Mouse (Mus musculus) testis, adult 2 months (tissue): ENCODE measurements at regions not wholly inside any gene's neighbourhood (a gene's known extent, or its start where the extent isn't known, plus 50 kb on each side); places are given as distances from the start of the nearest gene placed in this dataset.

Experiments
- CTCF ChIP-seq: fragments of 200-500 bp; IDR thresholded peaks from 2 replicates; pipeline ENCODE4 v1.5.1; 2012; ENCODE audit warnings: low read depth, mild to moderate bottlenecking, inconsistent platforms, low read length, moderate library complexity; ENCODE audit not compliant: control insufficient read depth, insufficient read depth, insufficient replicate concordance
- POLR2A ChIP-seq: fragments of 200-500 bp; IDR thresholded peaks from 2 replicates; pipeline ENCODE4 v1.6.1; 2012; ENCODE audit warnings: low read depth, mild to moderate bottlenecking, inconsistent platforms, low read length, moderate library complexity; ENCODE audit not compliant: control insufficient read depth

- TF ChIP-seq CTCF (no peak), POLR2A (no peak)
Measured at GRCm38 (mm10) chr13:72114776-72115663, 151.5 kb upstream of the Irx1 start.
